9 mouse cellular contexts compared by ENCODE assay signal in the genomic region with DNA sequence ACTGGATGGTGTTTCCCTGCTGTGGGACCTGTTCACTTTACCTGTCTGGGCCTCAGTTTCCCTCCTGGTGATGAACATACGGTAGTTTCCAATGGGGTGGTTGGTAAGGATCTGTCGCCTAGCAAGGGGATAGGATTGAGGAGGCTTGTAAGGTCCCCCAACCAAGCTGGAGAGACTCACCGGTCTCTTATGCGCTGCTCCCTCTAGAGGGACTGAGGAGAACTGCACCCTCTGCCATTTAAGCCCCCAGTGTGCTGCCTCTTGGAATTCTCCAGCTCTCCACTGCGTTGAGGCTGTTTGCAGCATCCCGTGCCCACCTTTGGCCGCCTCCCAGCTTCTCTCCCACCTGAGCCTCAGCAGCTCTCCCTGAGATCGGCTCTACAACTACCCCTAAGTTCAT.
DNase-seq lines count a peak whose midpoint lies in the region; ATAC-seq and TF ChIP-seq lines count a peak whose summit lies in the region.
"Had no signal": no experiment of that assay in that cellular context is flagged by ENCODE, and none has a peak within 500 bp of the region (broad histone marks: within the 10 kb centered on the region; RNA-seq: fewer than 3 reads in every experiment).

No protein-coding gene starts in this region.

- H3K9me3 ChIP-seq in kidney, embryonic 15.5 days (replicated peaks): no peaks in the 10 kb centered on the region
- H3K9me3 ChIP-seq in ES-Bruce4 (replicated peaks; ENCODE audit: control insufficient read depth, insufficient read depth, low read length, poor library complexity, severe bottlenecking): no peaks in the 10 kb centered on the region
- no peaks in the 10 kb centered on the region for H3K9me3 ChIP-seq in midbrain, embryonic 13.5 days
- H3K9me3 ChIP-seq in heart, embryonic 11.5 days (replicated peaks; ENCODE audit: control insufficient read depth, low read length): no peaks in the 10 kb centered on the region
- H3K9me3 ChIP-seq: embryonic facial prominence, embryonic 12.5 days had no signal

- peaks cover 44% of the 10 kb centered on the region for H3K4me1 ChIP-seq in kidney, embryonic 15.5 days
- H3K4me1 ChIP-seq in ES-Bruce4 (ENCODE audit: control insufficient read depth, insufficient read depth, low read length): peaks cover 2% of the 10 kb centered on the region
- peaks cover 24% of the 10 kb centered on the region for H3K4me1 ChIP-seq in midbrain, embryonic 13.5 days (replicated peaks)
- H3K4me1 ChIP-seq in heart, embryonic 11.5 days (ENCODE audit: control insufficient read depth, insufficient read depth, low read length): no peaks in the 10 kb centered on the region

- no peak for ATAC-seq in kidney, embryonic 15.5 days (replicated peaks; ENCODE audit: low FRiP score)
- peak; percentile 46; the same call in 1 of the 2 replicates for ATAC-seq in midbrain, embryonic 13.5 days
- no peak for ATAC-seq in heart, embryonic 11.5 days (replicated peaks; ENCODE audit: insufficient number of reproducible peaks, low FRiP score, low TSS enrichment)

- H3K36me3 ChIP-seq in kidney, embryonic 15.5 days: no peaks in the 10 kb centered on the region
- no peaks in the 10 kb centered on the region; the same call in 1 of the 2 replicates for H3K36me3 ChIP-seq in ES-Bruce4 (ENCODE audit: control insufficient read depth, insufficient read depth, low read length, poor library complexity, severe bottlenecking)
- H3K36me3 ChIP-seq in midbrain, embryonic 13.5 days: no peaks in the 10 kb centered on the region
- no peaks in the 10 kb centered on the region for H3K36me3 ChIP-seq in heart, embryonic 11.5 days (ENCODE audit: control insufficient read depth, insufficient read depth, low read length)
- H3K36me3 ChIP-seq: embryonic facial prominence, embryonic 12.5 days had no signal

- peak; percentile 37 for DNase-seq in kidney, postnatal 10 days
- peak; percentile 7 for DNase-seq in c-Kit-positive CD71-positive TER-119-negative erythroid progenitor cells, embryonic 14.5 days (ENCODE audit: low read depth)
- DNase-seq in adrenal gland, adult 2 months: no peak
- no peak for DNase-seq in layer of hippocampus, adult 11-12 months (ENCODE audit: low spot score)

- H3K27me3 ChIP-seq in kidney, embryonic 15.5 days: no peaks in the 10 kb centered on the region
- H3K27me3 ChIP-seq in ES-Bruce4 (ENCODE audit: control insufficient read depth, insufficient read depth, low read length, poor library complexity, severe bottlenecking): no peaks in the 10 kb centered on the region
- H3K27me3 ChIP-seq in midbrain, embryonic 13.5 days: no peaks in the 10 kb centered on the region
- H3K27me3 ChIP-seq in heart, embryonic 11.5 days (ENCODE audit: control insufficient read depth, insufficient read depth, low read length): no peaks in the 10 kb centered on the region

- TF ChIP-seq CTCF in ES-Bruce4 (IDR thresholded peaks at IDR 0.05; ENCODE audit: low read depth, low read length): peak; percentile 84

- TF ChIP-seq POLR2A in ES-Bruce4 (IDR thresholded peaks at IDR 0.05; ENCODE audit: insufficient read depth, low read length): no peak

- H3K9ac ChIP-seq in kidney, embryonic 15.5 days: no peak overlapping the region
- no peak overlapping the region; the same call in 1 of the 2 replicates for H3K9ac ChIP-seq in ES-Bruce4 (ENCODE audit: low read depth, poor library complexity, severe bottlenecking)
- H3K9ac ChIP-seq in midbrain, embryonic 13.5 days (replicated peaks): no peak overlapping the region
- H3K9ac ChIP-seq in heart, embryonic 11.5 days (ENCODE audit: low read depth, low read length): no peak overlapping the region
- H3K9ac ChIP-seq: embryonic facial prominence, embryonic 12.5 days had no signal

- 58% methylated on average over 8 of the region's 8 CpGs for WGBS in kidney, embryonic 15.5 days
- 56% methylated on average over 8 of the region's 8 CpGs for WGBS in midbrain, embryonic 13.5 days
- 39% methylated on average over 8 of the region's 8 CpGs for WGBS in heart, embryonic 11.5 days (ENCODE audit: insufficient replicate concordance)

- no peak overlapping the region for H3K4me2 ChIP-seq in kidney, embryonic 15.5 days
- H3K4me2 ChIP-seq in midbrain, embryonic 13.5 days (replicated peaks): no peak overlapping the region
- no peak overlapping the region for H3K4me2 ChIP-seq in heart, embryonic 11.5 days
- H3K4me2 ChIP-seq: embryonic facial prominence, embryonic 12.5 days had no signal

- no peak overlapping the region for H3K27ac ChIP-seq in kidney, embryonic 15.5 days
- peak overlapping the region; percentile 87 for H3K27ac ChIP-seq in ES-Bruce4 (ENCODE audit: insufficient read depth, low read length)
- no peak overlapping the region for H3K27ac ChIP-seq in midbrain, embryonic 13.5 days
- H3K27ac ChIP-seq in heart, embryonic 11.5 days (ENCODE audit: low read depth, low read length): no peak overlapping the region
- H3K27ac ChIP-seq: embryonic facial prominence, embryonic 12.5 days had no signal

- TF ChIP-seq EP300 in ES-Bruce4 (IDR thresholded peaks at IDR 0.05; ENCODE audit: insufficient read depth, low read depth, low read length): 0 out of 2 replicates have a peak, but pooled peaks have one; percentile 32

- H3K4me3 ChIP-seq in kidney, embryonic 15.5 days (replicated peaks): no peak overlapping the region
- peak overlapping the region; percentile 15; the same call in 1 of the 2 replicates for H3K4me3 ChIP-seq in ES-Bruce4 (ENCODE audit: low read depth, low read length)
- no peak overlapping the region for H3K4me3 ChIP-seq in midbrain, embryonic 13.5 days (replicated peaks)
- no peak overlapping the region for H3K4me3 ChIP-seq in heart, embryonic 11.5 days (ENCODE audit: low read depth, low read length)
- H3K4me3 ChIP-seq: embryonic facial prominence, embryonic 12.5 days had no signal

Comparison
In these comparisons a context has a peak if more than half of its experiments do, and no peak if none do; other contexts are left out.
1. DNase-seq: peak in kidney, postnatal 10 days (single experiment) and c-Kit-positive CD71-positive TER-119-negative erythroid progenitor cells, embryonic 14.5 days (single experiment); none in adrenal gland, adult 2 months (single experiment) and layer of hippocampus, adult 11-12 months (single experiment).